Mouse (Mus musculus): ENCODE measurements at regions not wholly inside any gene's neighbourhood (a gene's known extent, or its start where the extent isn't known, plus 50 kb on each side); places are given as distances from the start of the nearest gene placed in this dataset.

DNA sequence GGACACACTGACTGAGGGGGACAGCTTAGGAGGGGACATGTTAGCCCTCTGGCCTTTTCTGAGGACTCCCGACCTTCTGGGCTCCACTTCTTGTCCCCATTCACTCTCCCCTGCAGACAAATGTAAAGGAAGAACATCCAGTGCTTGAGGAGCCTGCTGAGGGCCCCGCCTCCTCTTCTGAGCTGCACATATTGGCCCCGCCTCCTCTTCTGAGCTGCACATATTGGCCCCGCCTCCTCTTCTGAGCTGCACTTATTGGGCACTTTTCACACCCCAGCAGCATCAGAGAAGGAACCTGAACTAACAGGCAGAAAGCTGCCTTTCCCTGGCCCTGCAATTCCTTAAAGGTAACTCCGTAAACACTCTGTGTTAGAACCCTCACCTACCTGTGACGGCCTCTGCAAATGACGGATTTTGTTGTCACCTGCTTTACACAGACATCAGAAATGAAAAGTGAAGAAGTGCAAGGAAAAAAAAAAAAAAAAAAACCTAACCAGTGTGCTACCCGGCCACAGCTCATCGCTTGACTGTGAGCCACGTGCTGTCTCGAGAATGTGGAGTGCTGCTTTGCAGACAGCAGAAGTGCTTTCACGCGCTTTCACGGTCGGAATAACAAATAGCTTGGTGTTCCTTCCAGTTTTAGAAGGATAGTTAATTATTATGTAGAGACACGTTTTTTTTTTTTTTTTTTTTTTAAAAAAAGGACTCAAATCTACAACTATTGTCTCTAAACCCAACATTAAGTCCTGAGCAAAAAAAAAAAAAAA is 96.5 kb downstream of the Ddx11 start:
- no peak overlapping the region for H3K27ac ChIP-seq (replicated peaks)
- H3K36me3 ChIP-seq (ENCODE audit: control insufficient read depth, insufficient read depth, low read length) = no peaks in the 10 kb centered on the region
- H3K4me3 ChIP-seq (ENCODE audit: low read depth, low read length) = no peak overlapping the region
- DNase-seq (ENCODE audit: low spot score) (no peak), ATAC-seq (ENCODE audit: low FRiP score, low TSS enrichment) (no peak)
- no peaks in the 10 kb centered on the region for H3K4me1 ChIP-seq (replicated peaks; ENCODE audit: control insufficient read depth, insufficient read depth)
- 60% methylated on average over 16 of the region's 16 CpGs for WGBS
- H3K9me3 ChIP-seq (ENCODE audit: control insufficient read depth, low read length) = no peaks in the 10 kb centered on the region
- no peaks in the 10 kb centered on the region for H3K27me3 ChIP-seq (ENCODE audit: control insufficient read depth, insufficient read depth, low read length)
- H3K4me2 ChIP-seq (replicated peaks; ENCODE audit: low read depth) = no peak overlapping the region
- no peak overlapping the region for H3K9ac ChIP-seq (ENCODE audit: low read length)
- no peak for TF ChIP-seq EP300 (optimal IDR thresholded peaks at IDR 0.05)
- no peak for TF ChIP-seq CTCF (IDR thresholded peaks at IDR 0.05; ENCODE audit: low read depth)

DNA sequence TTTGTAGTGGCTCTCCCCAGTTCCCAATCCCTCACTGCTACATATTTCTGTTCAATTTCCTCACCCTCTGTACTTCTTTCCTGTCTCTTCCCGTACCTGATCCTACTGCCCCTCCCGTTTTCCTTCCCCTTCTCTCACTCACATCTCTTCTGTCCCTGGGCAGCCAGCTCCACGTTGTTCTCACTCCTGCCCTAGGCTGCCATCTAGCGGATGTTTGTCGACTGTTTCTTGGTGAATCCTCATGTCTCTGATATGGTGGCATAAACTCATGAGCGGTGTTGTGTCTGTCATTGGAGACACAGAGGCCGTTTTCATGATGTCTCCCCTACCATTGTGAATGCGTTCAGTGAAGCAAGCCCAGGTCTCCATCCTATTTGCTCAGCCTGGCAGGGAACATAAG is 97.9 kb downstream of the Ddx11 start:
- WGBS = 8% methylated on average over 8 of the region's 8 CpGs
- peak; percentile 76 for DNase-seq (ENCODE audit: low spot score)
- ATAC-seq (ENCODE audit: low FRiP score, low TSS enrichment) = 0 out of 2 replicates have a peak, but pooled peaks have one; percentile 29
- no peak overlapping the region for H3K9ac ChIP-seq (ENCODE audit: low read length)
- H3K27me3 ChIP-seq (ENCODE audit: control insufficient read depth, insufficient read depth, low read length) = no peaks in the 10 kb centered on the region
- no peak overlapping the region for H3K27ac ChIP-seq (replicated peaks)
- no peaks in the 10 kb centered on the region for H3K36me3 ChIP-seq (ENCODE audit: control insufficient read depth, insufficient read depth, low read length)
- no peaks in the 10 kb centered on the region for H3K9me3 ChIP-seq (ENCODE audit: control insufficient read depth, low read length)
- TF ChIP-seq EP300 (optimal IDR thresholded peaks at IDR 0.05) (no peak), CTCF (IDR thresholded peaks at IDR 0.05; ENCODE audit: low read depth) (peak; percentile 94)
- no peak overlapping the region for H3K4me3 ChIP-seq (ENCODE audit: low read depth, low read length)
- no peak overlapping the region for H3K4me2 ChIP-seq (replicated peaks; ENCODE audit: low read depth)
- no peaks in the 10 kb centered on the region for H3K4me1 ChIP-seq (replicated peaks; ENCODE audit: control insufficient read depth, insufficient read depth)

DNA sequence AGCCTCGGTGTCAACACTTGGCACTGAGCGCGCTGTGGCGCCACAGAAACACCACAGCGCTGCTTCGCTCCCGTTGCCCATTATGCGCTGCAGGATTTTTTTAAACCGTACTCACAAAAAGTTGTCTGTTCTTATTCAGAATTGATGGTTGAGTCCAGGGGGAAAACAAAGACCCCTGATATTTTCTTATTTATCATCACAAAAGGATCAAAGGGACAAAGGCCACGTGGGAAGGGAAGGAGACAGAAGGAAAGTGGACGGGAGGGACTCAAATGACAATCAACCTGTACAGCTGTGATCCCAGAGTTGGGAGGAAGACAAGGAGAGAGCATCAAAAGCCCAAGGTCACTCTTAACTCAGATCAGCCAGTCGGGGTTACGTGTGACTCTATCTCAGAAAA is 100.4 kb downstream of the Ddx11 start:
- Histone ChIP-seq H3K27ac (replicated peaks) (no peak overlapping the region), H3K27me3 (ENCODE audit: control insufficient read depth, insufficient read depth, low read length) (no peaks in the 10 kb centered on the region), H3K4me1 (replicated peaks; ENCODE audit: control insufficient read depth, insufficient read depth) (no peaks in the 10 kb centered on the region), H3K4me3 (ENCODE audit: low read depth, low read length) (no peak overlapping the region), H3K36me3 (ENCODE audit: control insufficient read depth, insufficient read depth, low read length) (no peaks in the 10 kb centered on the region), H3K9ac (ENCODE audit: low read length) (no peak overlapping the region), H3K4me2 (replicated peaks; ENCODE audit: low read depth) (no peak overlapping the region), H3K9me3 (ENCODE audit: control insufficient read depth, low read length) (no peaks in the 10 kb centered on the region)
- TF ChIP-seq CTCF (IDR thresholded peaks at IDR 0.05; ENCODE audit: low read depth) = no peak
- no peak for TF ChIP-seq EP300 (optimal IDR thresholded peaks at IDR 0.05)
- DNase-seq (ENCODE audit: low spot score) = no peak
- no peak for ATAC-seq (ENCODE audit: low FRiP score, low TSS enrichment)
- 92% methylated on average over 13 of the region's 13 CpGs for WGBS

DNA sequence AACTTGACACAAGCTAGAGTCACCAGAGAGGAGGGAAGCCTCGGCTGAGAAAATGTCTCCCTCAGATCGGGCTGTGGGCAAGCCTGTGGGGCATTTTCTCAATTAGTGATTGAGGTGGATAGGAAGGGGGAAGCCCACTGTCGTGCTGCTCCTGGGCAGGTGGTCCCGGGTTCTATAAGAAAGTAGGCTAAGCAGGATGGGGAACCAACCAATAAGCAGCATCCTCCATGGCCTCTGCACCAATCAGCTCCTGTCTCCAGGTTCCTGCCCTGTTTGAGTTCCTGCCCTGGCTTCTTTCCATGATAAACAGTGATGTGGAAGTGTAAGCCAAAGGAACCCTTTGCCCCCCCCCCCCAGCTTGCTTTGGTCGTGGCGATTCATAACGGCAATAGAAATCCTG is 100.9 kb downstream of the Ddx11 start:
- H3K4me2 ChIP-seq (replicated peaks; ENCODE audit: low read depth) = no peak overlapping the region
- 36% methylated on average over 7 of the region's 7 CpGs for WGBS
- no peaks in the 10 kb centered on the region for H3K9me3 ChIP-seq (ENCODE audit: control insufficient read depth, low read length)
- H3K36me3 ChIP-seq (ENCODE audit: control insufficient read depth, insufficient read depth, low read length) = no peaks in the 10 kb centered on the region
- no peak for DNase-seq (ENCODE audit: low spot score)
- H3K27me3 ChIP-seq (ENCODE audit: control insufficient read depth, insufficient read depth, low read length) = no peaks in the 10 kb centered on the region
- TF ChIP-seq EP300 (optimal IDR thresholded peaks at IDR 0.05) = no peak
- TF ChIP-seq CTCF (IDR thresholded peaks at IDR 0.05; ENCODE audit: low read depth) = no peak
- H3K4me1 ChIP-seq (replicated peaks; ENCODE audit: control insufficient read depth, insufficient read depth) = no peaks in the 10 kb centered on the region
- H3K4me3 ChIP-seq (ENCODE audit: low read depth, low read length) = no peak overlapping the region
- H3K27ac ChIP-seq (replicated peaks) = no peak overlapping the region
- no peak overlapping the region for H3K9ac ChIP-seq (ENCODE audit: low read length)
- ATAC-seq (ENCODE audit: low FRiP score, low TSS enrichment) = 0 out of 2 replicates have a peak, but pooled peaks have one; percentile 38

DNA sequence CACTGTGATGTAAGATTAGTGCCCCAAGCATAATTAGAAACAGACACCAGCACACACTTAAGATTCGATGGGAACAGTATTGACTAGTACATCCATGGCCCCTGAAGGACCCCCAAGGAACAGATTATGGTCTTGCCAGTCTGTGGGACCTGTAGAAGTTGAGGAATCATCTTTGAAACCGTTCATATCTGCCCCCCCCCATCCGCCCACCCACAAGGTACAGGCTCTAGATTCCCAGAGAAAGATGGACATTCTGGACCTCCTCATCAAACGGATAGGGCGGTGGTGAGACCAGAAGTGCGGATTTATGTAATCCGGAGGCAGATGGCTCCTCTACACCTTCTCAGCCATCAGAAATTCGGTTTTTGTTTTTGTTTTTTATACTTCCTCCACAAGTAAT is 109.1 kb downstream of the Ddx11 start:
- H3K36me3 ChIP-seq (ENCODE audit: control insufficient read depth, insufficient read depth, low read length) = no peaks in the 10 kb centered on the region
- no peak overlapping the region for H3K4me2 ChIP-seq (replicated peaks; ENCODE audit: low read depth)
- no peak overlapping the region for H3K27ac ChIP-seq (replicated peaks)
- H3K9ac ChIP-seq (ENCODE audit: low read length) = no peak overlapping the region
- DNase-seq (ENCODE audit: low spot score) = no peak
- no peaks in the 10 kb centered on the region for H3K4me1 ChIP-seq (replicated peaks; ENCODE audit: control insufficient read depth, insufficient read depth)
- ATAC-seq (ENCODE audit: low FRiP score, low TSS enrichment) = no peak
- no peak overlapping the region for H3K4me3 ChIP-seq (ENCODE audit: low read depth, low read length)
- TF ChIP-seq CTCF (IDR thresholded peaks at IDR 0.05; ENCODE audit: low read depth) (no peak), EP300 (optimal IDR thresholded peaks at IDR 0.05) (no peak)
- H3K9me3 ChIP-seq (ENCODE audit: control insufficient read depth, low read length) = no peaks in the 10 kb centered on the region
- H3K27me3 ChIP-seq (ENCODE audit: control insufficient read depth, insufficient read depth, low read length) = no peaks in the 10 kb centered on the region
- WGBS = 82% methylated on average over 8 of the region's 8 CpGs

DNA sequence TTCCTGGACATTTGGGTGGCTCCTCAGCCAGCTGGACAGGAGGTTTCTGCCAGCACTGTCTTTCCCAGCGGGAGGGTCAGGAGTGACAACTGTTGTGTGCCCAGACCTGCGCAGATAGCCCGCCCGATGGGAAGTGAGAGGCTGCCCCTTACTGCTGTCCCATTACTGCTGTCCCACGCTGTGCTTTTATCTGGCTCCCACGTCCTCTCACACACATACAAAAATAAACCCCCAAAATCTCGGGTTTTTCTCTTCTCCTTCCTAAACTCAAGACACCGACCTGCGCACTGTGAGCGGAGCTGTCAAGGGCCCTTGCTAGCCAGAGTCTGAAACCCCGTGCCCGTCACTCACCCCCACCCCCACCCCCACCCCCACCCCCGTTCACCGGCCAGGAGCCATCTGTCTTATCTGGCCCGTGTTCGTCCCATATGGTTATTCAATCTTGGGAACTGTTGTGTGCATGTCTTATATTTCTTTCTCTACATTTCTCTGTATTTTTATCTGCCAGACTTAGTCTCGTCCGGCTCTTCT is 109.6 kb downstream of the Ddx11 start:
- no peak overlapping the region for H3K27ac ChIP-seq (replicated peaks)
- H3K27me3 ChIP-seq (ENCODE audit: control insufficient read depth, insufficient read depth, low read length) = no peaks in the 10 kb centered on the region
- no peak overlapping the region for H3K4me3 ChIP-seq (ENCODE audit: low read depth, low read length)
- no peaks in the 10 kb centered on the region for H3K36me3 ChIP-seq (ENCODE audit: control insufficient read depth, insufficient read depth, low read length)
- TF ChIP-seq EP300 (optimal IDR thresholded peaks at IDR 0.05) (no peak), CTCF (IDR thresholded peaks at IDR 0.05; ENCODE audit: low read depth) (no peak)
- ATAC-seq (ENCODE audit: low FRiP score, low TSS enrichment) (no peak), DNase-seq (ENCODE audit: low spot score) (no peak)
- no peaks in the 10 kb centered on the region for H3K4me1 ChIP-seq (replicated peaks; ENCODE audit: control insufficient read depth, insufficient read depth)
- no peak overlapping the region for H3K4me2 ChIP-seq (replicated peaks; ENCODE audit: low read depth)
- no peaks in the 10 kb centered on the region for H3K9me3 ChIP-seq (ENCODE audit: control insufficient read depth, low read length)
- WGBS = 53% methylated on average over 18 of the region's 18 CpGs
- no peak overlapping the region for H3K9ac ChIP-seq (ENCODE audit: low read length)
